Mouse (Mus musculus) liver, embryonic 13.5 days (tissue): ENCODE measurements at regions not wholly inside any gene's neighbourhood (a gene's known extent, or its start where the extent isn't known, plus 50 kb on each side); places are given as distances from the start of the nearest gene placed in this dataset.

Experiments
- ATAC-seq: fragments of 200-750 bp; cut with Nextera tagmentation; 2 replicates; pipeline ENCODE4 v1.8.0; 2017; ENCODE audit warnings: low read depth, mild to moderate bottlenecking, moderate number of reproducible peaks, moderate library complexity
- DNase-seq: peaks from one replicate; pipeline ENCODE4 v3.0.0; 2022
- H3K27ac ChIP-seq: fragments of 300-500 bp; sonication (generic); 2 replicates; pipeline ENCODE4 v1.5.1; 2015; ENCODE audit warnings: moderate library complexity, mild to moderate bottlenecking, inconsistent platforms
- H3K27me3 ChIP-seq: fragments of 300-500 bp; sonication (generic); 2 replicates; pipeline ENCODE4 v1.6.1; 2015; ENCODE audit warnings: mild to moderate bottlenecking, inconsistent platforms
- H3K36me3 ChIP-seq: fragments of 300-500 bp; sonication (generic); 2 replicates; pipeline ENCODE4 v1.6.1; 2015; ENCODE audit warnings: mild to moderate bottlenecking, inconsistent platforms
- H3K4me1 ChIP-seq: fragments of 300-500 bp; sonication (generic); replicated peaks from 2 replicates; pipeline ENCODE4 v1.6.1; 2015; ENCODE audit warnings: inconsistent platforms
- H3K4me2 ChIP-seq: fragments of 300-500 bp; sonication (generic); 2 replicates; pipeline ENCODE4 v1.6.1; 2015; ENCODE audit warnings: inconsistent platforms, mild to moderate bottlenecking, moderate library complexity
- H3K4me3 ChIP-seq: fragments of 300-500 bp; sonication (generic); replicated peaks from 2 replicates; pipeline ENCODE4 v1.5.1; 2015; ENCODE audit warnings: mild to moderate bottlenecking, inconsistent platforms
- H3K9ac ChIP-seq: fragments of 300-500 bp; sonication (generic); 2 replicates; pipeline ENCODE4 v1.6.1; 2015; ENCODE audit warnings: mild to moderate bottlenecking, inconsistent platforms
- H3K9me3 ChIP-seq: fragments of 300-500 bp; sonication (generic); replicated peaks from 2 replicates; pipeline ENCODE4 v1.6.1; 2016; ENCODE audit warnings: inconsistent platforms
- WGBS: fragments of 180-500 bp; shearing (Covaris S2); methylation state at CpG from one replicate; pipeline ENCODE4 v1.1.7; 2015; ENCODE audit not compliant: insufficient replicate concordance; 5-methylcytosine and 5-hydroxymethylcytosine counted together

DNA sequence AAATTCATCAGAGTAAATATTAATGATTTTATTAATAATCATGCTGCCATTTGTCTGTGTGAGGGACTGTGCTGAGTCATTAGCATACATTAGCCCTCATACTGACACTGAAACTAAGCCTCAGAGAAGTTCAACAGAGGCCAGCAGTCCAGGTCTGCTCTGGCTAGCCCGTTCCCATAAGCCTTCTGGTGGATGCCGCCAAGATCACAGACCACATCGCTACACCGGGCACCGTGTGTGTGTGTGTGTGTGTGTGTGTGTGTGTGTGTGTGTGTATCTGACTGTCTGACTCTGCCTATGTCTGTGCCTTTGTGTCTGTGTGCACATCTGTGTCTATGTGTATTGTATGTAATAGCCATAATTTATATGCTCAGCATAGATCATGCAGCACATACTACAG is 106.0 kb downstream of the Rpl14 start:
- peaks cover 5% of the 10 kb centered on the region; the same call in 1 of the 2 replicates for H3K4me1 ChIP-seq
- ATAC-seq, result no peak
- WGBS, result 81% methylated on average over 5 of the region's 5 CpGs

DNA sequence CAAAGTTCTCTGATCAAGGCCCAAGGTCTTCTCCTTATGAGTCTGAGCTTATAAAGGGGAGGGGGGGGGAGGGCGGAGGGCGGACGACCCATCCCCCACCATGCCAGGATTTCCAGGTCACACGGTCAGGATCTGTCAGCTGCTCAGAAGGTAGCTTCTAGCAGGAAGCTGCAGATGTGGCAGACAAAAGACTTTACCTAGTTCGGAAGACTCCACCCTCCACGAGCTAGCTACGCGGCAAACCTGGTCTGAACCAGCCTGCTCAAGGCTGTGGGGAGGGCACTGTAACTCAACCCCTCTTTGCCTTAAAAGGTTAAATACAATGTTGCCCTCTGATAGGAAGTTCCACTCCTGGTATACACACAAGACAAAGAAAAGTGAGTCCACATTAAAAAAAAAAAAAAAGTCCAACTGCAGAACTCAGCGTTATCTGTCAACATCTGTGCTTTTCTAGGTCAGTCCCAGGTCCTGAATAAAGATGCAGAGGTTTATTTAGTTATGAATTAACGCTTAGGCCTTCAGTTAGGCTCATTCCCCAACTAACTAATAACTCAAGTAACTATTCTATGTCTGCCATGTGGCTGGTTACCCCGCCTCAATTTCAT is 108.7 kb downstream of the Rpl14 start:
- Histone ChIP-seq H3K4me1 (peaks cover 5% of the 10 kb centered on the region; the same call in 1 of the 2 replicates), H3K9ac (no peak overlapping the region), H3K4me3 (no peak overlapping the region), H3K4me2 (no peak overlapping the region), H3K36me3 (no peaks in the 10 kb centered on the region), H3K27me3 (peaks cover 19% of the 10 kb centered on the region), H3K9me3 (no peaks in the 10 kb centered on the region), H3K27ac (no peak overlapping the region)
- DNase-seq (no peak), ATAC-seq (no peak)
- 38% methylated on average over 11 of the region's 11 CpGs for WGBS

More for the DNA sequence above, 106.0 kb downstream of the Rpl14 start:
- no peak for DNase-seq
- Histone ChIP-seq H3K36me3 (no peaks in the 10 kb centered on the region), H3K27me3 (peaks cover 35% of the 10 kb centered on the region), H3K9ac (no peak overlapping the region), H3K4me2 (no peak overlapping the region), H3K9me3 (no peaks in the 10 kb centered on the region), H3K27ac (no peak overlapping the region), H3K4me3 (no peak overlapping the region)

DNA sequence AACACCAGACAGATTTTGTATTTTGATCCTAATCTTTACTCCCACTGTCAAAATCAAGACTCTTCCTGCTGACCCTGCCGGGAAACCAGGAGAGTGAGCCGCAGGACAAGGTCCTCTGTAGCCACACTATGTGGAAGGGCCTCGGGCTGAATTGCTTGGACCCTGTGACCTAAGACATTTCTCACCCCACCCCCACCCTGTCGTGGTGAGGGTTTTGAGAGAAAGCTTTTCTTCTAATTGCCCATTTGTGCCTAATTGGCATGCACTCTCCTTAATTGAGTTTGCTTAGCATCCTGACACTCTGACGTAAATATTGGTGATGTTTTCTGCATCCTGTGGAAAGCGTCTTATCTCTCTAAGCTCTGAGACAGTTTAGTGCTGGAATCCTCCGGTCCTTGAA is 110.2 kb downstream of the Rpl14 start:
- H3K9me3 ChIP-seq, result no peaks in the 10 kb centered on the region
- H3K27me3 ChIP-seq, result peaks cover 5% of the 10 kb centered on the region; the same call in 1 of the 2 replicates
- no peak overlapping the region for H3K4me2 ChIP-seq
- DNase-seq (no peak), ATAC-seq (no peak)
- H3K9ac ChIP-seq, result no peak overlapping the region
- no peak overlapping the region for H3K27ac ChIP-seq
- H3K36me3 ChIP-seq, result no peaks in the 10 kb centered on the region
- WGBS, result 37% methylated on average over 7 of the region's 7 CpGs
- H3K4me1 ChIP-seq, result no peaks in the 10 kb centered on the region
- H3K4me3 ChIP-seq, result no peak overlapping the region

DNA sequence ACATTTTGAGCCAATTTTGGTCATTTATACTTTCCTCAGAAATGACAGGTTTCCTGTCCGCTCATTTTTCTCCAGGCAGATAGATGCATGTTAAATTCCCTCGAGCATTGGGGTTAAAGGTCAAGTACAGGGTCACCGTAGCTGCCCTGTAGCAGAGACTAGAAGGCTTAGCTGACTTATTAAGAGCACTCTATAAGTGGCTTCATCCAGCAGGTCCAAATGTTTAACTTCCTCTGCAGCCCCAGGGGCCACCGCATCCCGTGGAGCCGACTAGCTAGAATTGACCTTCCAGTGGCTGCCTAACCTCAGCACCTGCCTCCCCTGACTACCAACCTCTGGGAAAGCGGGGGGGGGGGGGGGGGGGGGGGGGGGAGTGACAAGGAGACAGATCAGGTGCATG is 114.7 kb downstream of the Rpl14 start:
- ATAC-seq (no peak), DNase-seq (no peak)
- Histone ChIP-seq H3K27ac (no peak overlapping the region), H3K4me2 (no peak overlapping the region), H3K36me3 (no peaks in the 10 kb centered on the region), H3K9me3 (no peaks in the 10 kb centered on the region), H3K4me1 (peaks cover 1% of the 10 kb centered on the region; the same call in 1 of the 2 replicates), H3K9ac (no peak overlapping the region), H3K4me3 (no peak overlapping the region), H3K27me3 (no peaks in the 10 kb centered on the region)
- 27% methylated on average over 6 of the region's 7 CpGs for WGBS

DNA sequence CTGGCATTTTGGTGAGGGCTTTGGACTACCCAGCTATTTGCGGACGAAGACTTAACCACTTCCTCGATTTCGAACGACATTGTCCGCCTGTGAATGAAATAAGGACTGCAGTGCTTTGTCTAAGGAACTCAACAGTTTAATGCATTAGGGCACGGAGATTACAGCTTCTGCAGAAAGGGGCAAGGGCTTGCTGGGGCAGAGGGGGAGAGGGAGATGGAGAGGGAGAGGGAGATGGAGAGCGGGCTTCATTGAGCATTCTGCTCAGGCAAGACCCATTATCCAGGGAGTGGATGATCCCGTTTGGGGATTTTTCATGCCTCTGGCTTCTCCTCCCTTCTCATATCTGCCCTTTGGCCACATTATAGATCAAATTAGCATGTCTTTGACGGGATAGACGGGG is 117.8 kb downstream of the Rpl14 start:
- H3K4me1 ChIP-seq, result peaks cover 3% of the 10 kb centered on the region
- H3K27me3 ChIP-seq, result no peaks in the 10 kb centered on the region
- WGBS, result 32% methylated on average over 11 of the region's 11 CpGs
- no peak overlapping the region for H3K27ac ChIP-seq
- no peak overlapping the region for H3K4me3 ChIP-seq
- H3K4me2 ChIP-seq, result no peak overlapping the region
- ATAC-seq, result no peak
- H3K36me3 ChIP-seq, result no peaks in the 10 kb centered on the region
- H3K9me3 ChIP-seq, result no peaks in the 10 kb centered on the region
- H3K9ac ChIP-seq, result no peak overlapping the region
- DNase-seq, result no peak

DNA sequence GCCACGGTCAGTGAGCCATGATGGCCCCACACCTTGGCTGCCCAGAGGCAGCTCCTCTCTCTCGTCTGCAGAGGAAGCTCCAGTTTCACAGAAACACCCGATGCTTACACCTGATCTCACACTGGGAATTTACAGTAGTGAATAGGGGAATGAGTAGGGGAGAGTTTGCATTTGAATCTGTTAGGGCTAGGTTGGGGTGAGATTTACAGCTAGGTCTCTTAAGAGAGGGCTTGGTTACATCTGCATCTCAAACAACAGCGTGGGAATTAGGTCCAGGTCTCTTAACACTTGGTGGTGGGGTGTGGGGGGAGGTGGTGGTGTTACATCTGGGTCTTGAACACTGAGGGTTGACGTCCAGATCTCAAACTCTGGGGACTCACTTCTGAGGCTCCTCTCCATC is 119.3 kb downstream of the Rpl14 start:
- 32% methylated on average over 5 of the region's 5 CpGs for WGBS
- DNase-seq (no peak), ATAC-seq (no peak)
- H3K4me1 ChIP-seq, result peaks cover 3% of the 10 kb centered on the region
- H3K27me3 ChIP-seq, result no peaks in the 10 kb centered on the region
- H3K4me2 ChIP-seq, result no peak overlapping the region
- no peak overlapping the region for H3K27ac ChIP-seq
- no peak overlapping the region for H3K4me3 ChIP-seq
- no peak overlapping the region for H3K9ac ChIP-seq
- H3K9me3 ChIP-seq, result no peaks in the 10 kb centered on the region
- no peaks in the 10 kb centered on the region for H3K36me3 ChIP-seq

DNA sequence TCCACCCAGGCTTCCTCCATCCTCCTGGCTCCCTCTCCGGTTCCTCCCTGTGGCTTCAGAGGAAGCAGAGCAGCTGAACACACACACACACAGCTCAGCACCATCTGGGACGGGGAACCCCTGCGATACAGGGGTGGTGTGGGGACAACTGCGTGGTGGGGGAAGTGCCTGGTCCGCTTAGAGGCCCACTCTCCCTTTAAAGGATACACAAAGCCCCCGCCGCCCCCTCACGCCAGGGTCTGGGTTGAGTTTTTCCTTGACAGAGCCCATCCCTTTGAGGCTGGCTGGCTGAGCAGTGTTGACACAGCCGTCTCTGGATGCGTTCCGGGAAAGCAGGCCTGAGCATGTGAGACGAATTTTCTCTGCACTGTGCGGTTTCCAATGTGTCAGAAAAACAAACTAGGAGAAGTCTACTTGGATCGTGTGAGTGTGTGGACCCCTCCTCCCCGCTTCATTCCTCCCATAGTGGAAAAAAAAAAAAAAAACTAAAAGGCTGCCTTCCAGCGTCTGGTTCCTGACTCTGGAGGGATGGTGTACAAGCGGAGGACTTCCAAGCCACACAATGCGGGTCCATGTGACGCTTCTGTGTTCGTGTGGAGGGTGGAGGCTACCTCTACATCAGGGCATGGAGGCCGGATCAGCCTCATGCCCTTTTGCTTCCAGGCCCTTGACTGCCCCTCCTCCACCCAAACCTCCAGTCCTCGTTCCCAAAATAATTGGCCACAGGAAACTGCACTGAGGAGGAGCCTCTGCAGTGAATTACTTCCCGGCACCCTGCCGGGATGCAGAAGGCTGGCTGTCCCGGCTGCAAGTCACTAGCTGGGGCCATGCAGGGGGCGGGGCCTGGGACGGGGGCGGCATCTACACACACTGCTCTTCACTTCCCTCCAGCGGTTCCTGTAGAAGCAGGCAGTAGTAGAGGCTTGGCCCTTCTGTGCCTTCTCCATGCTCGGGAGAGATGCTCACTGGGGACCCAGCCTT is 120.0 kb downstream of the Rpl14 start:
- DNase-seq, result peak; percentile 18
- peak overlapping the region; percentile 59 for H3K27ac ChIP-seq
- no peak overlapping the region; the same call in 1 of the 2 replicates for H3K9ac ChIP-seq
- ATAC-seq, result peak; percentile 77
- H3K4me3 ChIP-seq, result peak overlapping the region; percentile 26
- peak overlapping the region; percentile 52 for H3K4me2 ChIP-seq
- 7% methylated on average over 30 of the region's 30 CpGs for WGBS
- H3K4me1 ChIP-seq, result peaks cover 3% of the 10 kb centered on the region
- H3K27me3 ChIP-seq, result no peaks in the 10 kb centered on the region
- H3K9me3 ChIP-seq, result no peaks in the 10 kb centered on the region
- H3K36me3 ChIP-seq, result no peaks in the 10 kb centered on the region

DNA sequence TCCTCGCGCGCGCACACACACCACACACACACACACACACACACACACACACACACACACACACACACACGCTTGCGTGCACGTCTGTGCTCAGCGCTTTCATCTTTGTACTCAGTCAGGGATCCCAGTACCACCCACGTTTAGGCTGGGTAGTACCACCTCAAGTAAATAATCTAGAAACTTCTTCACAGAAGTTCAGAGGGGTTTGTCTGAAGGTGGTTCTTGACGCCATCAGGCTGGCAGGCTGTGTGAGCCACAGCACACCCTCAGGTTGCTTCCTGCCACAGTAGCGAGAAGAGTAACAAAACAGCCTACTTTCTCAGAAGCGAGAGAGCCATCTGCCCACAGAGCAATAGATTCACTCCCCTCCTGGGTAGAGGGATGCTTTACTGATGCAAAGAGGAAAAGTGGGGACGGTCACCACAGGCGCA is 120.7 kb downstream of the Rpl14 start:
- H3K9ac ChIP-seq, result no peak overlapping the region
- no peaks in the 10 kb centered on the region for H3K9me3 ChIP-seq
- H3K4me2 ChIP-seq, result peak overlapping the region; percentile 52
- H3K4me3 ChIP-seq, result no peak overlapping the region
- WGBS, result 38% methylated on average over 14 of the region's 14 CpGs
- no peaks in the 10 kb centered on the region for H3K36me3 ChIP-seq
- no peak for DNase-seq
- H3K27ac ChIP-seq, result no peak overlapping the region
- peaks cover 3% of the 10 kb centered on the region for H3K4me1 ChIP-seq
- no peak for ATAC-seq
- no peaks in the 10 kb centered on the region for H3K27me3 ChIP-seq

DNA sequence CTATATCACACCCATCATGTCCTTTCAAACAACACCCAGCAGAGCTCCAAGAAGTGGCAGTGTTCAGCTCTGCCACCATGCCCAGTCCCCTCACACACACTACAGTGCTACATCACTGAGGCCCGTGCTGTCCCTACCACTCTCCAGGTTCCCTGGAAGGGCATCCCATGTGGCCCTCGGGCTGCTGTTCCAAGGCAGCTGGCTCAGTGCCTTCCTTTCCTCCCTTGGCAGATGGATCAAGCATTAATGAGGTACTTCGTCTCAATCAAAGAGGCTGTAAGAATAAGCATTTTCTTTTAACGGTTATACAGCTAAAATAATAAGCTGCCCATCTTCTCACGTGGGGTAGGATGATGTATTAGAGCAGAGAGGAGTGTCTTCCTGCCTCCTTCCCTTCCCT is 123.2 kb downstream of the Rpl14 start:
- 60% methylated on average over 5 of the region's 5 CpGs for WGBS
- no peak overlapping the region for H3K4me2 ChIP-seq
- no peak overlapping the region for H3K4me3 ChIP-seq
- peaks cover 3% of the 10 kb centered on the region for H3K4me1 ChIP-seq
- no peak for DNase-seq
- no peaks in the 10 kb centered on the region for H3K36me3 ChIP-seq
- no peak for ATAC-seq
- no peaks in the 10 kb centered on the region for H3K27me3 ChIP-seq
- H3K9ac ChIP-seq, result no peak overlapping the region
- no peak overlapping the region for H3K27ac ChIP-seq
- H3K9me3 ChIP-seq, result no peaks in the 10 kb centered on the region

DNA sequence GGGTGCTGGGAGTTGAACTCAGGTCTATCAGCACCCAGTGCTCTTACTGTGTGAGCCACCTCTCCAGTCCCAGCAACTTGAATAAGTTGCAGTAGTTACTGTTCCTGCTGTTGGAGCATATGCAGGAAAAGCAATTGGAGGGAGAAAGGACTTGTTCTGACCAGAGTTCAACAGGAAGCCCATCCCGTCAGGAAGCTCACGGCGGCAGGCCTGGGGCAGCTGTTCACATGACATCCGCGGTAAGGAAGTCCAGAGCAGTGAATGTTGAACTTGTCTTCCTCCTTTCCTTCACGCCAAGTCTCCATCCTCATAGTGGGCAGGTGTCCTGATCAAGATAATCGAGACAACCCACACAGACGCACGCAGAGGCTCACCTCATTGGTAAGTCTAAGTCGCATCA is 124.7 kb downstream of the Rpl14 start:
- no peaks in the 10 kb centered on the region for H3K27me3 ChIP-seq
- no peak overlapping the region for H3K27ac ChIP-seq
- peaks cover 1% of the 10 kb centered on the region for H3K4me1 ChIP-seq
- 41% methylated on average over 10 of the region's 10 CpGs for WGBS
- H3K9me3 ChIP-seq, result no peaks in the 10 kb centered on the region
- no peak overlapping the region for H3K4me2 ChIP-seq
- ATAC-seq (no peak), DNase-seq (no peak)
- H3K9ac ChIP-seq, result no peak overlapping the region
- no peak overlapping the region for H3K4me3 ChIP-seq
- H3K36me3 ChIP-seq, result no peaks in the 10 kb centered on the region

DNA sequence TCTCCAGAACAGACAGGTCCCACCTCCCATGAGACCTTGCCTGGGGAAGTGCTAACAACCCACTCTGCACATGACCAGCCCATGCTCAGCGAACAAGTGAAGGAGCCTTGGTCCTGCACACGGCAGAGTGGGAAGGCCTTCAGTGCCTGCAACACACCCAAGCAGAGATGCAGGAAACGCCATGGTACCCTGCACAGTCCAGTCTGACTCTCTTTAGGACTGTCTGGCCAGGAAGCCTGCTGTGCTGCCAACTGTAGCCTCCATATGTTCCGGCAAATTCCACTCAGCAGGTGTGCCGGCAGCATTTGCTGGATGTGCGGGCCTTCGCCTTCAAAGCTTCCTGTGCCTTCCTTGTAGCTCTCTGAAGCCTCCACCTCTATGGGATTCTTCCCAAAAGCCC is 126.5 kb downstream of the Rpl14 start:
- DNase-seq (no peak), ATAC-seq (no peak)
- Histone ChIP-seq H3K4me3 (no peak overlapping the region), H3K27ac (no peak overlapping the region), H3K9me3 (no peaks in the 10 kb centered on the region), H3K4me2 (no peak overlapping the region), H3K4me1 (no peaks in the 10 kb centered on the region), H3K36me3 (no peaks in the 10 kb centered on the region), H3K9ac (no peak overlapping the region), H3K27me3 (no peaks in the 10 kb centered on the region)
- 72% methylated on average over 7 of the region's 7 CpGs for WGBS
